Mouse (Mus musculus): ENCODE measurements around the gene Tecpr1.

DNA sequence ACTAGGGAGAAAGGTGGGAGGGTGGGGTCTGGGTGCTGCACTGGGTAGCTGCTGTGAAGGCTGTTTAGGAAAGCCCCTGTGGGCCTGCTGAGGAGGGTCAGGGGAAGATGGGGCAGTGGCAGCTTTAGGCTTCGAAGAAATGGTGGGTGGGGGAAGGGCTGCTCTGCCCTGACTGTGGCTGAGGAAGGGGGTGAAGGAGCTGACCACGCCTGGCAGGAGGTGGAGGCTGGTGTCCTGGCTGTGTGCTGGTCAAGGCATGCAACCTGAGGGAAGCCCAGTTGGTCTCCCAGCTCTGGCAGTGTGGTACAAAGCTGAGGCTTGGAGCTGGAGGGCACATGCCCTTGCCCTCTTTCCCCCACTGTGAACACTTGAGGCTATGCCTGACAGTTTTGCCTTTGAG, 35.3 kb upstream of the Tecpr1 start:
- TF ChIP-seq CTCF (IDR thresholded peaks at IDR 0.05; ENCODE audit: extremely low read depth, insufficient read depth, insufficient read length, insufficient replicate concordance) (no peak), POLR2A (IDR thresholded peaks at IDR 0.05; ENCODE audit: low read depth, low read length) (no peak)
